Mouse (Mus musculus) heart, postnatal 0 days (tissue): ENCODE measurements around the gene Gnas. TPM values are rescaled to one million over a fixed set of nuclear protein-coding genes. Genes with fewer than 3 reads are reported as not detected.

Source experiments
- ATAC-seq: fragments of 200-750 bp; cut with Nextera tagmentation; 2 replicates; pipeline ENCODE4 v1.8.0; 2017; ENCODE audit warnings: low read depth, moderate number of reproducible peaks, moderate library complexity; ENCODE audit not compliant: insufficient read depth
- DNase-seq: peaks from one replicate; pipeline ENCODE4 v3.0.0-alpha.2; 2016; ENCODE audit warnings: low spot score
- H3K27ac ChIP-seq: fragments of 300-500 bp; sonication (generic); 2 replicates; pipeline ENCODE4 v1.5.1; 2014; ENCODE audit warnings: low read depth, mild to moderate bottlenecking
- H3K27me3 ChIP-seq: fragments of 300-500 bp; sonication (generic); 2 replicates; pipeline ENCODE4 v1.6.1; 2014; ENCODE audit warnings: low read length, mixed read lengths; ENCODE audit not compliant: control insufficient read depth, insufficient read depth
- H3K36me3 ChIP-seq: fragments of 300-500 bp; sonication (generic); replicated peaks from 2 replicates; pipeline ENCODE4 v1.6.1; 2014; ENCODE audit warnings: low read length, mixed read lengths; ENCODE audit not compliant: control insufficient read depth, insufficient read depth
- H3K4me1 ChIP-seq: fragments of 300-500 bp; sonication (generic); 2 replicates; pipeline ENCODE4 v1.6.1; 2014; ENCODE audit warnings: antibody characterized with exemption; ENCODE audit not compliant: control insufficient read depth, insufficient read depth
- H3K4me2 ChIP-seq: fragments of 300-500 bp; sonication (generic); 2 replicates; pipeline ENCODE4 v1.6.1; 2014; ENCODE audit warnings: low read depth, mild to moderate bottlenecking, low read length, moderate library complexity
- H3K4me3 ChIP-seq: fragments of 300-500 bp; sonication (generic); 2 replicates; pipeline ENCODE4 v1.5.1; 2014; ENCODE audit warnings: low read depth, low read length
- H3K9ac ChIP-seq: fragments of 300-500 bp; sonication (generic); replicated peaks from 2 replicates; pipeline ENCODE4 v1.6.1; 2014; ENCODE audit warnings: low read depth, low read length, mixed read lengths
- H3K9me3 ChIP-seq: fragments of 300-500 bp; sonication (generic); replicated peaks from 2 replicates; pipeline ENCODE4 v1.6.1; 2016; ENCODE audit warnings: low read length; ENCODE audit not compliant: control insufficient read depth
- CTCF ChIP-seq: IDR thresholded peaks from 2 replicates; pipeline ENCODE4 v1.5.1; 2016; ENCODE audit warnings: antibody characterized with exemption, control low read depth, low read depth
- EP300 ChIP-seq: IDR thresholded peaks from 2 replicates; pipeline ENCODE4 v1.6.1; 2016; ENCODE audit warnings: antibody characterized with exemption, low read depth
- WGBS: fragments of 180-500 bp; shearing (Covaris S2); extraction: QIAGEN DNeasy Blood & Tissue Kit; methylation state at CpG from one replicate; pipeline ENCODE4 v1.1.7; 2014; 5-methylcytosine and 5-hydroxymethylcytosine counted together
- polyA plus RNA-seq: library from polyadenylated mRNA; unstranded; fragments of >200 nt; fragmentation: Nextera tagmentation; extraction: Ambion mirVana; gene quantifications from 2 replicates; pipeline ENCODE4 v1.2.1, GENCODE M21; 2015
- total RNA-seq: library from RNA; depleted of rRNA; stranded (reverse); fragments of >200 nt; gene quantifications from 2 replicates; pipeline ENCODE4 v1.2.3, GENCODE M21; 2014; ENCODE audit warnings: low replicate concordance

Gnas gene
- total and polyA plus RNA-seq, 2 experiments from 2014 or later, result 1,131 to 1,263 TPM

DNA sequence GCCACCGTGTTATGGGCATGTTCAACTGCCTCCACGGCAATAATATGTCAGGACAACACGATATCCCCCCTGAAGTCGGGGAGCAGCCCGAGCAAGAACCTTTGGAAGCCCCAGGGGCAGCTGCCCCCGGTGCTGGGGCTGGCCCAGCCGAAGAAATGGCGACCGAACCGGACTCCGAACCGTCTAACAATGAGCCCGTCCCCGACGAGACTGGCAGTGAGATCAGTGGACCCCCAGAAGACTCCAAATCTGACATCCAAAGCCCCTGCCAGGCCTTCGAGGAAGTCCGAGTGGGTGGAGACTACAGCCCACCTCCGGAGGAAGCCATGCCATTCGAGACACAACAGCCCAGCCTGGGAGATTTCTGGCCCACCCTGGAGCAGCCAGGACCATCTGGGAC lies 13.7 kb downstream of the Gnas start:
- DNase-seq (no peak), ATAC-seq (no peak)
- Histone ChIP-seq H3K4me3 (peak overlapping the region; percentile 46), H3K9me3 (peaks cover 44% of the 10 kb centered on the region), H3K9ac (no peak overlapping the region), H3K27me3 (peaks cover 33% of the 10 kb centered on the region), H3K36me3 (no peaks in the 10 kb centered on the region), H3K4me2 (peak overlapping the region; percentile 57), H3K27ac (no peak overlapping the region), H3K4me1 (no peaks in the 10 kb centered on the region)
- TF ChIP-seq EP300 (no peak), CTCF (no peak)
- 59% methylated on average over 19 of the region's 19 CpGs for WGBS

DNA sequence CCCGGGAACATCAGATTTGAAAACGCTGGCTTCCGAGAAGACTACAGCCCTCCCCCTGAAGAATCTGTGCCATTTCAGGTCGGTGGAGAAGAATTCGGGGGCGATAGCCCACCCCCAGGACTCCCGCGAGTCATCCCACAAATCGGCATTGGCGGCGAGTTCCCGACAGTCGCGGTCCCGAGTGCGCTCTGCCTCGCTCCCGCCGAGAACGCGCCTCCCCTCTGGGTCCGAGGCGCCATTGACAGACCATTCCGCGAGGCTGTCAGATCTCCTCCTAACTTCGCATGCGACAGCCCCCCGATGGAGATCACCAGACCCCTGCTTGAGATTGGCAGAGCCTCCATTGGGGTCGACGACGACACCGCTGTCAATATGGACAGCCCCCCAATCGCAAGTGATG lies 14.4 kb downstream of the Gnas start:
- no peak overlapping the region for H3K27ac ChIP-seq
- 49% methylated on average over 33 of the region's 33 CpGs for WGBS
- peaks cover 33% of the 10 kb centered on the region for H3K27me3 ChIP-seq
- H3K9ac ChIP-seq, result no peak overlapping the region
- H3K4me3 ChIP-seq, result peak overlapping the region; percentile 46
- no peak for ATAC-seq
- no peaks in the 10 kb centered on the region for H3K36me3 ChIP-seq
- H3K4me1 ChIP-seq, result no peaks in the 10 kb centered on the region
- peaks cover 44% of the 10 kb centered on the region for H3K9me3 ChIP-seq
- peak overlapping the region; percentile 57 for H3K4me2 ChIP-seq
- TF ChIP-seq CTCF (no peak), EP300 (no peak)
- DNase-seq, result no peak

DNA sequence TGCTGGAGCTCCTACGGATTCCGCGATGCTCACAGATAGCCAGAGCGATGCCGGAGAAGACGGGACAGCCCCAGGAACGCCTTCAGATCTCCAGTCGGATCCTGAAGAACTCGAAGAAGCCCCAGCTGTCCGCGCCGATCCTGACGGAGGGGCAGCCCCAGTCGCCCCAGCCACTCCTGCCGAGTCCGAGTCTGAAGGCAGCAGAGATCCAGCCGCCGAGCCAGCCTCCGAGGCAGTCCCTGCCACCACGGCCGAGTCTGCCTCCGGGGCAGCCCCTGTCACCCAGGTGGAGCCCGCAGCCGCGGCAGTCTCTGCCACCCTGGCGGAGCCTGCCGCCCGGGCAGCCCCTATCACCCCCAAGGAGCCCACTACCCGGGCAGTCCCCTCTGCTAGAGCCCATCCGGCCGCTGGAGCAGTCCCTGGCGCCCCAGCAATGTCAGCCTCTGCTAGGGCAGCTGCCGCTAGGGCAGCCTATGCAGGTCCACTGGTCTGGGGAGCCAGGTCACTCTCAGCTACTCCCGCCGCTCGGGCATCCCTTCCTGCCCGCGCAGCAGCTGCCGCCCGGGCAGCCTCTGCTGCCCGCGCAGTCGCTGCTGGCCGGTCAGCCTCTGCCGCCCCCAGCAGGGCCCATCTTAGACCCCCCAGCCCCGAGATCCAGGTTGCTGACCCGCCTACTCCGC lies 15.1 kb downstream of the Gnas start:
- Histone ChIP-seq H3K4me3 (peak overlapping the region; percentile 46), H3K4me2 (peak overlapping the region; percentile 57), H3K27ac (no peak overlapping the region), H3K36me3 (no peaks in the 10 kb centered on the region), H3K9ac (no peak overlapping the region), H3K27me3 (peaks cover 33% of the 10 kb centered on the region), H3K4me1 (no peaks in the 10 kb centered on the region), H3K9me3 (peaks cover 44% of the 10 kb centered on the region)
- TF ChIP-seq CTCF, result no peak
- TF ChIP-seq EP300, result no peak
- 35% methylated on average over 43 of the region's 48 CpGs for WGBS
- no peak for DNase-seq
- ATAC-seq, result no peak

DNA sequence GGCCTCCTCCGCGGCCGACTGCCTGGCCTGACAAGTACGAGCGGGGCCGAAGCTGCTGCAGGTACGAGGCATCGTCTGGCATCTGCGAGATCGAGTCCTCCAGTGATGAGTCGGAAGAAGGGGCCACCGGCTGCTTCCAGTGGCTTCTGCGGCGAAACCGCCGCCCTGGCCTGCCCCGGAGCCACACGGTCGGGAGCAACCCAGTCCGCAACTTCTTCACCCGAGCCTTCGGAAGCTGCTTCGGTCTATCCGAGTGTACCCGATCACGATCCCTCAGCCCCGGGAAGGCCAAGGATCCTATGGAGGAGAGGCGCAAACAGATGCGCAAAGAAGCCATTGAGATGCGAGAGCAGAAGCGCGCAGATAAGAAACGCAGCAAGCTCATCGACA lies 15.6 kb downstream of the Gnas start:
- DNase-seq (no peak), ATAC-seq (no peak)
- peaks cover 42% of the 10 kb centered on the region for H3K9me3 ChIP-seq
- WGBS, result 51% methylated on average over 34 of the region's 34 CpGs
- H3K9ac ChIP-seq, result no peak overlapping the region
- peak overlapping the region; percentile 57 for H3K4me2 ChIP-seq
- no peaks in the 10 kb centered on the region for H3K36me3 ChIP-seq
- H3K4me3 ChIP-seq, result peak overlapping the region; percentile 46
- no peak for TF ChIP-seq CTCF
- TF ChIP-seq EP300, result no peak
- no peak overlapping the region for H3K27ac ChIP-seq
- H3K4me1 ChIP-seq, result no peaks in the 10 kb centered on the region
- peaks cover 33% of the 10 kb centered on the region for H3K27me3 ChIP-seq

DNA sequence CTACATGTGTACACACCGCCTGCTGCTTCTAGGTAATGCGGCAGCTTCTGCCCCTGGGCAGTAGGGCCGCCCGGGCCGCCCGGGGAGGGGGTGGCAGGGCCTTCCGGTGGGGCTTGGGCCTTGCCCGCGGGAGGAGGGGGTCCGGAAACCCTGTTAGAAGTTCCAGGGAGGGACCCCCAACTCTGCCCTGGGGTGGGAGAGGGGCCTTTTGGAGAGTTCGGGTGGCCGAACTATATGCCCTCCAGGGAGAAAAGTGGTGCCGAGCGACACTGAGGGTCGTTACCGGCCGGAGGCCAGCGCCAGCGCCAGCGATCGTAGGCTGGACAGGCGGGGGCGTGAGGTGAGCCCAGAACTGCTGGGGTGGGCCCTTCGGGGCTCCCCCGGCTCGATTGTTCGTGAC lies 16.1 kb downstream of the Gnas start:
- Histone ChIP-seq H3K4me3 (peak overlapping the region; percentile 46), H3K4me1 (no peaks in the 10 kb centered on the region), H3K27ac (no peak overlapping the region), H3K4me2 (peak overlapping the region; percentile 57), H3K9ac (no peak overlapping the region; the same call in 1 of the 2 replicates), H3K36me3 (no peaks in the 10 kb centered on the region), H3K9me3 (peaks cover 38% of the 10 kb centered on the region), H3K27me3 (peaks cover 33% of the 10 kb centered on the region)
- DNase-seq (no peak), ATAC-seq (no peak)
- 55% methylated on average over 27 of the region's 27 CpGs for WGBS
- no peak for TF ChIP-seq CTCF
- no peak for TF ChIP-seq EP300

DNA sequence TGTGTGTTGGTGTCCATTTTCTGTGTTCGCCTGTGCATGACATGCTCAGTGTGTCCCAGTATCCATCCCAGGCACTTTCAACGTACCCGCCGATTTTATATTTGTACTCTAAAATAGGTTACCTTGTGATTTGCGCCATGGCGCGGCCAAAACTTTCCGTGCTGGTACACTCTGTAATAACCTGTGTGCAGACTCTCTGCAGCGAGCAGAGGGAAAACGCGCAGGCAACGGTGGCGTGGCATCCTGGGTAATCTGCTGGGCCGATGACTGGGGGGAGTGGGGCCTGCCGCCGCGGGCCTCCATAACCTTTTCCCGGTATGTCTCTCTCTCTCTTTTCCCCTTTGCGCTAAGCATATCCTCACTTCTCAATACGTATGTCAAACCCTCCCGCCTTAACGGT lies 16.5 kb downstream of the Gnas start:
- no peak for ATAC-seq
- H3K9ac ChIP-seq, result no peak overlapping the region; the same call in 1 of the 2 replicates
- peak overlapping the region; percentile 57 for H3K4me2 ChIP-seq
- H3K9me3 ChIP-seq, result peaks cover 33% of the 10 kb centered on the region
- H3K4me3 ChIP-seq, result peak overlapping the region; percentile 46
- H3K27me3 ChIP-seq, result peaks cover 33% of the 10 kb centered on the region
- H3K36me3 ChIP-seq, result no peaks in the 10 kb centered on the region
- H3K4me1 ChIP-seq, result no peaks in the 10 kb centered on the region
- H3K27ac ChIP-seq, result no peak overlapping the region
- DNase-seq, result no peak
- no peak for TF ChIP-seq EP300
- no peak for TF ChIP-seq CTCF
- 54% methylated on average over 22 of the region's 22 CpGs for WGBS
